Comparison of ENCODE assay signal across 7 mouse cellular contexts in genomic region chr19:16780790-16781384, GRCm38 (mm10). TPM values are rescaled to one million over a fixed set of nuclear protein-coding genes. Genes with fewer than 3 reads are reported as not detected.
DNase-seq lines count a peak whose midpoint lies in the region; ATAC-seq lines count a peak whose summit lies in the region.

Gene Vps13a, minus strand, starts transcription at chr19:16780933.

- H3K4me3 ChIP-seq in intestine, embryonic 16.5 days (ENCODE audit: low read length) = peak within 1 kb of the TSS; percentile 72
- peak within 1 kb of the TSS; percentile 57 for H3K4me3 ChIP-seq in midbrain, embryonic 11.5 days (ENCODE audit: low read depth, low read length)

- no peaks in the 10 kb centered on the region for H3K36me3 ChIP-seq in intestine, embryonic 16.5 days (ENCODE audit: control insufficient read depth, insufficient read depth, low read length)
- no peaks in the 10 kb centered on the region for H3K36me3 ChIP-seq in midbrain, embryonic 11.5 days (ENCODE audit: control insufficient read depth, insufficient read depth, low read length)

- intact Hi-C loops in gastrocnemius, postnatal 36 days (cut with DNase I) = no loop called here
- intact Hi-C loops in left cerebral cortex, postnatal 36 days (cut with DNase I) = no loop called here

- peak within 1 kb of the TSS; percentile 69 for H3K9ac ChIP-seq in intestine, embryonic 16.5 days (ENCODE audit: low read depth, low read length)
- H3K9ac ChIP-seq in midbrain, embryonic 11.5 days (ENCODE audit: low read length) = peak within 1 kb of the TSS; percentile 59

- peak; percentile 87 to 89 for DNase-seq in adrenal gland, adult 18-20 months (ENCODE audit: low spot score in 2 of 2)
- peak; percentile 97 for DNase-seq in embryo, embryonic 11 days
- peak; percentile 76 to 85 for DNase-seq in gastrocnemius, postnatal 36 days
- peak; percentile 84 to 88 for DNase-seq in left cerebral cortex, postnatal 36 days (ENCODE audit: low spot score in 2 of 2)
- peak; percentile 99 for DNase-seq in midbrain, embryonic 11.5 days (ENCODE audit: low spot score, missing footprints)
- peak; percentile 91 for DNase-seq in skeletal muscle tissue, adult 2 months (ENCODE audit: low read depth, low spot score)

- peak; percentile 99 for ATAC-seq in intestine, embryonic 16.5 days
- ATAC-seq in midbrain, embryonic 11.5 days (ENCODE audit: low FRiP score) = peak; percentile 98

- peak within 1 kb of the TSS; percentile 90 for H3K4me2 ChIP-seq in intestine, embryonic 16.5 days (ENCODE audit: low read depth, low read length)
- peak within 1 kb of the TSS; percentile 62 for H3K4me2 ChIP-seq in midbrain, embryonic 11.5 days

- H3K4me1 ChIP-seq in intestine, embryonic 16.5 days (ENCODE audit: control insufficient read depth, insufficient read depth, low read length) = 0 out of 2 replicates have a peak, but pooled peaks cover 2% of the 10 kb centered on the region
- H3K4me1 ChIP-seq in midbrain, embryonic 11.5 days (ENCODE audit: control insufficient read depth, insufficient read depth, low read length) = peaks cover 4% of the 10 kb centered on the region

- peak within 1 kb of the TSS; percentile 48 for H3K27ac ChIP-seq in intestine, embryonic 16.5 days (ENCODE audit: low read length)
- H3K27ac ChIP-seq in midbrain, embryonic 11.5 days (ENCODE audit: low read depth, low read length) = no peak within 1 kb of the TSS

- WGBS in intestine, embryonic 16.5 days = under 1% methylated on average over 62 of the region's 67 CpGs
- under 1% methylated on average over 67 of the region's 67 CpGs for WGBS in midbrain, embryonic 11.5 days

- 0 out of 2 replicates have a peak, but pooled peaks cover 2% of the 10 kb centered on the region for H3K27me3 ChIP-seq in intestine, embryonic 16.5 days (replicated peaks; ENCODE audit: control insufficient read depth, insufficient read depth, low read length)
- peaks cover 5% of the 10 kb centered on the region; the same call in 1 of the 2 replicates for H3K27me3 ChIP-seq in midbrain, embryonic 11.5 days (ENCODE audit: control insufficient read depth, insufficient read depth, low read length)

- no peaks in the 10 kb centered on the region for H3K9me3 ChIP-seq in intestine, embryonic 16.5 days (ENCODE audit: control insufficient read depth, low read length)
- H3K9me3 ChIP-seq in midbrain, embryonic 11.5 days (ENCODE audit: control insufficient read depth, low read length) = no peaks in the 10 kb centered on the region

RNA-seq across cellular contexts. Expression of gene Vps13a, which starts in this region (rescaled TPM):
- total RNA-seq in adrenal gland, adult 18-20 months (2021) = 10 to 100 TPM; 26.7 to 37.7 TPM
- 10 to 100 TPM; 17.0 to 21.0 TPM for total RNA-seq in gastrocnemius, postnatal 36 days (2021)
- 7.6 and 9.2 TPM in 2 replicates for polyA plus RNA-seq in intestine, embryonic 16.5 days (2015; fragmentation: Nextera tagmentation; extraction: Ambion mirVana)
- 10 to 100 TPM; 65.6 to 88.2 TPM for total RNA-seq in left cerebral cortex, postnatal 36 days (2021)
- 12.4 and 13.4 TPM in 2 replicates for polyA plus RNA-seq in midbrain, embryonic 11.5 days (2014; fragmentation: Nextera tagmentation; extraction: Ambion mirVana)
